Mouse (Mus musculus) mesoderm, embryonic 11.5 days (tissue): ENCODE measurements around the gene Pth1r.

ENCODE experiments used
- DNase-seq: peaks from one replicate; pipeline ENCODE4 v3.0.0-alpha.2; 2012; ENCODE audit warnings: low read depth, low spot score

Pth1r gene

DNA sequence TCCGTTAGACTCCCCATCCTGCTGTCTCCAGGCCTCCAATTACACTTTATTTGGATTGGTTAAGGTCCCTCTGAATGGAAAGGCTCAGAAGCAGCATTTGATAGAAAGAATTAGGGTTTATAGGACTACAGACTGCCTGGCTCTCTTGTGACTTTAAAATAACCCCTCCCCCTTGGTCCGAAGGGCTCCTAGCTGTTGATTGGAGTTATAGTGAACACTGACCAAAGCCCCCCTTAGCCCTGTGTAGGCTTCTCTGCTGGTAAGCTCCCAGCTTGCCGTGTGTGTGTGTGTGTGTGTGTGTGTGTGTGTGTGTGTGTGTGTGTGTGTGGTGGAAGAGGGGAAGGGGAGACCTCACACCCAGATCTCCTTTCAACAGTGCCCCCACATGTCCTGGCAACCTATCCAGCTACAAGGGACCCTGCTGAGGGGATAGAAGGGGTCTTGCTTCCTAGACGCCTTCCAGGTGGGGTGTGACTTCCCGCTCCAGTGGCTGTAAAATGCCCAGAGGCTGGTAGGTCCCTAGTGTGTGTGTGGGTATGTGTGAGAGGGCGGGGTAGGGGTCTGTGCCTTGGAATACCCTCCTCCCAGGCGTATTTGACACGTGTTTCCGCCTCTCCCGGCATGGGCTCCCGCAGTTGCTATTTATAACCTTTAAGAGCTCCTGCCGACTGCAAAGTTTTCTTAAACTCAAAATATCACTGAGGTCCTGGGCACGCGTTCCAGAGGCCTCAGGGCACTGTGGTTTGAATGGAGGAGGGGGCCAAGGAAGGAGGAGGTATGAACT, 3.7 kb upstream of the Pth1r start:
- no peak for DNase-seq

DNA sequence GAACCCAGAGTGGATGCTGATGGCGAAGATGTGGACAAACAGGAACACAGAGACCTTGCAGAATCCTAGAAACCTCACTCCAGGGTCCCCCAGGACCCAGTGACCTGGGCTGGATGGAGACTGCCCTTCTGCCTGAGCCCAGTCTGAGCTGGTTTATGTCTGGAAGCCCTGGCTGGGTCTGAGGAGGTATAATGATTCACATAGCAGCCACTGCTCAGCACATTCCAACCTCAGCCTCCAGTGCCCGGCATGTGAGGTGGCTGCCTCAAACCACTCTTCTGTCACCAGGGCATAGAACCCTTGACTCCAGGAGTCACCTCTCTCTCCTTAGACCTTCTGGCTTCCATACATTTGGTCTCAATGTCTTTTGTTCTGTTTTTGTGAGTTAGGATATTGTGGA, 1.5 kb upstream of the Pth1r start:
- no peak for DNase-seq

- peak; percentile 76 for DNase-seq
Measured at GRCm38 (mm10) chr9:110746238-110746637, 707 bp downstream of the Pth1r start.

GRCm38 (mm10) chr9:110745752-110746151, 1.2 kb downstream of the Pth1r start:
- DNase-seq: no peak

DNA sequence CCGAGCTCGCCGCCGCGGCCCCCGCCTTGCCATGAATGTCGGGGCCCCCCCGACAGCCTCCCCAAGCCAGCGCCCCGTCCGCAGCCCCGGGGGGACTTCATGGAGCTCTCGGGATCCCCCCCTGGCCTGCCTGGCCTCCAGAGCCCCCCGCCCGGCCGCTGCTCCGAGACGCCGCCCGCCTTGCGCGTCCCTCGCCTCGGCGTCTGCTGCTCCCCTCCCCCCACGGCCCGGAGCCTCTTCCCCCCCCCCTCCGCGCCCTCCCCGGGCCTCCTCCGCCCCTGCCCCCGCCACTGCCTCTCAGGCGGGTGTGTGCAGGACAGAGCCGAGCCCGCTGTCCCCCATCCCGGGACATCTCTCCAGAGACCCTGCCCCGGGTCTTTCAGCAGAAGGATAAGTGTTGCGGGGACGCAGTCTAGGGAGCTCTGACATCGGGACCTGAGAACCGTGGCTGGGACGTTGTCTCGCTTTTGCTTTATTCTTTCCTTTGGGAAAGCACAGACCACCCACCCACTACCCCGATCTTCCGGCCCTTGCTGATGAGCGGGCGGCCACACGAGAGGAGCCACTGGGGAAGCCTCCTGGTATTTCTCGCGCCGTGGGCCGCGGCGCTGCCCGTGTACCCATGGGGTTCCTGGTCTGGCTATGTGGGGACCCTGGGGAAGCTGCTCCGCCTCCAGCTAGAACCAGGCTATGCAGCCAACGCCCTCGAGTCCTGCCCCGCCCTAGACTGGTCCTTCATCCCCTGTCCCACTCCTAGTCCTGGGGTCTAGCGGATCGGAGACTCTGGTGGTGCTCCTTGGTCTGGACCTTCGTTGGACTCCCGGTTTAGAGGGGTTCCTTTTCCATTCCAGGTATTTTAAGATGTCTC, 3.3 kb downstream of the Pth1r start:
- DNase-seq: peak; percentile 53

GRCm38 (mm10) chr9:110742951-110743455, 3.9 kb downstream of the Pth1r start:
- peak; percentile 69 for DNase-seq

DNA sequence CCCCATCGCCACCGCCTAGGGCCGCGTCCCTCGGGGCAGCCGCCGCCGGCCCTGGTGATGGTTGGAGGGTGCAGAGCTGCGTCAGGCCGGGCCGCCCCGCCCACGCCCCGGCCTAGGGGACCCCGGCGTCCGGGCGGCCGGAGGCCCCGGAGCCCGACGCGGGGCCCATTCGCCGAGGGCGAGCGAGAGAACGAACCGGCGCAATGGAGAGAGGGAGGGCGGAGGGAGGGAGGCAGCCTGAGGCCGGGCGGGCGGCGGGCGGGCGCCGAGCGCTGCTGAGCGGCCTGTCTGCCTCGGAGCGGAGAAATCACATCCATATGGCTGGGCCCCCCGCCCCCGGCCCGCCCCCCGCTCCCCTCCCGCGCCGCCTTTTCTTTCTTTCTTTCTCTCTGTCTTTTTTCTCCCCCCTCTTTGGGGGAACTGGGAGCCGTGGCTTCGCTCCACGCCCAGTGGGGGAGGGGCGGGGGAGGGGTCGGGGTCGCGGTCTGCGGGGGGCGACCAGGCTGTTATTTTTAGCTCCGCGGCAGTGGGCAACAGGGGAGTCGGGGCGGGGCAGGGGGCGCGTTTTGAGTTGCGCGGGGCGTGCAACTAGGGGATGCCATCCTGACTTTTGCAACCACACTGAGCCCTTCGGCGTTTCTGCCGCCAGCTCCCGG, 4.5 kb downstream of the Pth1r start:
- DNase-seq: peak; percentile 70

GRCm38 (mm10) chr9:110741711-110742294, 5.1 kb downstream of the Pth1r start, which contains the start of gene Myl3:
Myl3 (plus strand) TSS chr9:110741861.
- no peak for DNase-seq

DNA sequence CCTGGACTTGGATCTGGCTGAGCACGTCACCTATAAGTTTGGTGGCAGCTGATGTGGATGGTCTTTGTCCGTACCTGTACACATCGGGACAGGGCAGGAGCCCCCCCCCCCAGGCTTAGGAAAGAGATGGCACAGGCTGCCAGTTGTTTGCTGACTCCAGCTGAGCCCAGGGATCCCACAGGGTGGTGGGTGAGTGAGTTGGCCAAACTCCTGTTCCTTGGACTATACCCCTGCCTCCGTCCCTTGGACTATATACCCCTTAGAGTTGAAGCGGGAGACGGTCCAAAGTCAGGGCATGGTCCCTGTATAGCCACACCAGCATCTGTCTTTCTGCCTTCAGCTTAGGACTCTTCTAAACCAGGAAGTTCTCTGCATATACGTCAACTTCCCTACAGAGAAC, 7.0 kb downstream of the Pth1r start:
- no peak for DNase-seq

GRCm38 (mm10) chr9:110738054-110738453, 8.9 kb downstream of the Pth1r start:
- no peak for DNase-seq

- DNase-seq: no peak
Measured at GRCm38 (mm10) chr9:110736362-110736761, 10.6 kb downstream of the Pth1r start.

GRCm38 (mm10) chr9:110734154-110734553, 12.8 kb downstream of the Pth1r start:
- DNase-seq: no peak

GRCm38 (mm10) chr9:110733102-110733501, 13.8 kb downstream of the Pth1r start:
- DNase-seq: no peak

DNA sequence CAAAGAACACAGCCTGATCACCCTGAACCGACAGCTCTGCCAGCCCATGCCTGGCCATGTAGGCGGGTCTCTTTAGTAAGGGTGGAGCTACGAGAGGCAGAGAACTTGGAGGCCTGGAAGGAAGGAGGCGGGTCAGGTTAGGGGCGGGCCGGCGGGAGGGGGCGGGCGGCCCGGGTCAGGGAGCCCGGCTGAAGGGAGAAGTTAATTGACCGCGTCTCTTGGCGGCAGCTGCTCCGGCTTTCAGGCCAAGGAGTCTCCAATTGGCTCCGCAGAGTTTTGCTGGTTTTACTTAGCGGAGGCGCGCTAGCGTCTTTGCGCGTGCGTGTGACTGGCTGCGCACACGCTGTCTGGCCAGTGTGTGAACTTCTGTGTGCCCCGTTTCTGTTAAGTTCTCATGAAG, 14.3 kb downstream of the Pth1r start:
- peak; percentile 91 for DNase-seq

- no peak for DNase-seq
Measured at GRCm38 (mm10) chr9:110731859-110732258, 15.1 kb downstream of the Pth1r start.

- no peak for DNase-seq
Measured at GRCm38 (mm10) chr9:110729841-110730240, 17.1 kb downstream of the Pth1r start.

DNA sequence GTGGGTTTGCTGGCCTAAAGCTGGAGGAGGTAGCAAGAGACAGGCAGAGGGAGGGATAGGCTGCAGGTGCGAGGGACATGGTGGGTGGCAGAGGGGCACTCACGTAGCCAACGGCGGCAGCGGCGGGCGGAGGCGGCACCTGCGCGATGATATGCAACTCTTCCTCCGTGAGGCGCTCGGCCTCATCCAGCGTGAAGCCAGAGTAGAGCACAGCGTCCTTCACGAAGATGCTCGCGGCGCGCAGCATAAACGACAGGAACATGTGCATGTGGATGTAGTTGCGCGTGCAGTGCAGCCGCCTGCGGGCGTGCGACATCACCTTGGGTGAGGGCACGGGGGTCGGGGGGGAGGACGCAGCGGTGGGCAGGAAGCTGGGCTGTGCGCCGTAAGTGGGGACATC, 20.1 kb downstream of the Pth1r start:
- DNase-seq: no peak

DNA sequence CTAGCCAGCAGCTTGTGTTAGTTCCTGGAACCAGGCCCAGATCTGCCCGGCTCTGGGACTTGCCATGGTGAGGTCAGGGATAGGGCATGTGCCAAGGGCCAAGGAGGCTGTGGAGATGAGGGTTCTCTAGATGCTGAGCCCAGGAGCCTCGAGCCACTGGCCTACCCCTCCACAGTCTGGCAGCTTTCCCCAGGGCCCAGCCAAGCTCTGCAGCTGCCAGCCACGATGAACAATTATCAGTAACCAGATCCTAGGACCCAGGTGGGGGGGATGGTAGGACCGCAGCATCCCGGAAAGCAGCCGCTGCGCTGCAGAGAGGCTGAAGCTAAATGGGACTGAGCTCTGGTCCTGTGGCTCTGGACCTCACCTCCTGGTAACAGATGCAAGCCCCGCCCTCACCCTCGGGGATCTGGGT, 21.2 kb downstream of the Pth1r start:
- DNase-seq: peak; percentile 55

GRCm38 (mm10) chr9:110722060-110722459, 24.9 kb downstream of the Pth1r start:
- no peak for DNase-seq

- DNase-seq: no peak
Measured at GRCm38 (mm10) chr9:110719977-110720376, 27.0 kb downstream of the Pth1r start.

DNA sequence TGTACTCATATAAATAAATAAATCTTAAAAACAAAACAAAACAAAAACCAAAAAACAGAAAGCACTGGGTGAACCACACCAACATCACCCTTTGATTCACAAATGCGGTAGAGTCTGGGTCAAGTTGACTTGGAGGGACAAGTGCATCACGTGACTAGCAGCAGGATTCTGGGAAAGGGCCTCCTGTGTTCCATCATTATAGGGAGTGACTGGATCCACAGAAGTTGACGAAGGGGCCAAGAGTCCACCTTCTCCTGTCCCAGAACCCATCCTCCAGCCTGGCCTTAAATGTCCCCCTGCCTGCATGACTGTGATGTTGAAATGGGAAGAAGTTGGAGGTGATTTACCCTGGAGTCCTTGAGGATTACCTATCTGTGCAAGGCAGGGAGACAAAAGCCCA, 28.1 kb downstream of the Pth1r start:
- no peak for DNase-seq

- DNase-seq: no peak
Measured at GRCm38 (mm10) chr9:110718071-110718470, 28.9 kb downstream of the Pth1r start.
